Mouse (Mus musculus): ENCODE results near the gene Pde4d. TPM values are rescaled to one million over a fixed set of nuclear protein-coding genes. Genes with fewer than 3 reads are reported as not detected.
A peak's percentile ranks its signal among the peaks of the same experiment; 100 is the strongest.

Pde4d gene
- polyA plus RNA-seq, 1 experiment from 2014 or later = 8.7 TPM

DNA sequence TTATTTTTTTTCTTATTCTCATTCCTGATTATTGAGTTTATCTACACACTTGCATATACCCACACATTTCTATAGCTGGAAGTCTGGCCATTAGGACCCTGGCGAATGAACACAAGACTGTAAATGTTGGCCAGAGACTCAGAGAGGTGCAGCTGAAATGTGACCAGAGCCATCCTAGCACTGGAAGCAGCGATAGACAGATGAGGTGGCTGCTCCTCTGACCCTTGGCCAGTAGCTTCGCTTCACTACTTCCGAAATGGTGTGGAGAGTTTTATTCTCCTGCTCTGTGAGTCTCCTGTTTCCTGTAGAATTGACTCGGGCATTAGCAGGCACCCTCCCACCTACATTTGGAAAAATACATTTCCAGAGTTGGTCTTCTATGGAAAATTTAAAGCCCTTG lies 1212.4 kb downstream of the Pde4d start:
- Histone ChIP-seq H3K9ac (ENCODE audit: low read length) (no peak overlapping the region), H3K4me2 (no peak overlapping the region), H3K4me3 (ENCODE audit: low read depth, low read length) (no peak overlapping the region), H3K27ac (ENCODE audit: low read depth, low read length) (no peak overlapping the region), H3K9me3 (ENCODE audit: control insufficient read depth, low read length) (no peaks in the 10 kb centered on the region), H3K4me1 (ENCODE audit: control insufficient read depth, insufficient read depth, low read length) (no peaks in the 10 kb centered on the region), H3K36me3 (ENCODE audit: control insufficient read depth, insufficient read depth, low read length) (no peaks in the 10 kb centered on the region), H3K27me3 (ENCODE audit: control insufficient read depth, insufficient read depth, low read length) (no peaks in the 10 kb centered on the region)
- 71% methylated on average over 5 of the region's 5 CpGs for WGBS
- ATAC-seq (ENCODE audit: low FRiP score) = no peak
- no peak for DNase-seq (ENCODE audit: low spot score, missing footprints)

DNA sequence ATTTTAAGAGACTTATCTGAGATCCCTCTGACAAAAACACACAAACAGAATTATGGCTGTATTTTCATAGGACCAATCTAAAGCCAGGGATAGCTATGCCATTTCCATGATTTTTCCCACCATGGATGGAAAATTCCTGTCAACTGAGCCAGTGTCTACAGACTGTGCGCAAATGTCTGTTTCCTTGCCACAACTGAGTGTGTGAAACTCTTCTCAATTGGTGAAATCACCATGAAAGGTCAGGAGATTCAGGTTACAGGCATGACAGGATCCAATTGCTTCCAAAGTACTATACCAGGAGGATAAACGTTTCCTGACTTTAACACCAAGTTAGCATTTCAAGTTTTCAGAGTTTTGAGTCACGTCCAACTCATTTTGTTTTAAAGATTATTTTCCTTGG lies 1213.0 kb downstream of the Pde4d start:
- Histone ChIP-seq H3K27ac (ENCODE audit: low read depth, low read length) (no peak overlapping the region), H3K36me3 (ENCODE audit: control insufficient read depth, insufficient read depth, low read length) (no peaks in the 10 kb centered on the region), H3K9me3 (ENCODE audit: control insufficient read depth, low read length) (no peaks in the 10 kb centered on the region), H3K4me1 (ENCODE audit: control insufficient read depth, insufficient read depth, low read length) (no peaks in the 10 kb centered on the region), H3K4me3 (ENCODE audit: low read depth, low read length) (no peak overlapping the region), H3K9ac (ENCODE audit: low read length) (no peak overlapping the region), H3K4me2 (no peak overlapping the region), H3K27me3 (ENCODE audit: control insufficient read depth, insufficient read depth, low read length) (no peaks in the 10 kb centered on the region)
- ATAC-seq (ENCODE audit: low FRiP score) (no peak), DNase-seq (ENCODE audit: low spot score, missing footprints) (no peak)
- WGBS = 78% methylated on average over 3 of the region's 3 CpGs

- H3K4me3 ChIP-seq (ENCODE audit: low read depth, low read length) = no peak overlapping the region
- no peaks in the 10 kb centered on the region for H3K36me3 ChIP-seq (ENCODE audit: control insufficient read depth, insufficient read depth, low read length)
- H3K9ac ChIP-seq (ENCODE audit: low read length) = no peak overlapping the region
- H3K27me3 ChIP-seq (ENCODE audit: control insufficient read depth, insufficient read depth, low read length) = no peaks in the 10 kb centered on the region
- peak; percentile 50; the same call in 1 of the 2 replicates for ATAC-seq (ENCODE audit: low FRiP score)
- no peak overlapping the region for H3K27ac ChIP-seq (ENCODE audit: low read depth, low read length)
- DNase-seq (ENCODE audit: low spot score, missing footprints) = no peak
- H3K4me2 ChIP-seq = no peak overlapping the region
- H3K4me1 ChIP-seq (ENCODE audit: control insufficient read depth, insufficient read depth, low read length) = no peaks in the 10 kb centered on the region
- 61% methylated on average over 10 of the region's 10 CpGs for WGBS
- H3K9me3 ChIP-seq (ENCODE audit: control insufficient read depth, low read length) = no peaks in the 10 kb centered on the region
These were observed 1215.4 kb downstream of the Pde4d start for GRCm38 (mm10) chr13:109664956-109665802.

GRCm38 (mm10) chr13:109665803-109666403 lies 1216.2 kb downstream of the Pde4d start:
- ATAC-seq (ENCODE audit: low FRiP score) = no peak
- no peaks in the 10 kb centered on the region for H3K9me3 ChIP-seq (ENCODE audit: control insufficient read depth, low read length)
- H3K36me3 ChIP-seq (ENCODE audit: control insufficient read depth, insufficient read depth, low read length) = no peaks in the 10 kb centered on the region
- H3K4me3 ChIP-seq (ENCODE audit: low read depth, low read length) = no peak overlapping the region
- no peak overlapping the region for H3K4me2 ChIP-seq
- WGBS = 90% methylated on average over 10 of the region's 10 CpGs
- no peak overlapping the region for H3K9ac ChIP-seq (ENCODE audit: low read length)
- H3K27me3 ChIP-seq (ENCODE audit: control insufficient read depth, insufficient read depth, low read length) = no peaks in the 10 kb centered on the region
- no peaks in the 10 kb centered on the region for H3K4me1 ChIP-seq (ENCODE audit: control insufficient read depth, insufficient read depth, low read length)
- no peak overlapping the region for H3K27ac ChIP-seq (ENCODE audit: low read depth, low read length)
- no peak for DNase-seq (ENCODE audit: low spot score, missing footprints)

DNA sequence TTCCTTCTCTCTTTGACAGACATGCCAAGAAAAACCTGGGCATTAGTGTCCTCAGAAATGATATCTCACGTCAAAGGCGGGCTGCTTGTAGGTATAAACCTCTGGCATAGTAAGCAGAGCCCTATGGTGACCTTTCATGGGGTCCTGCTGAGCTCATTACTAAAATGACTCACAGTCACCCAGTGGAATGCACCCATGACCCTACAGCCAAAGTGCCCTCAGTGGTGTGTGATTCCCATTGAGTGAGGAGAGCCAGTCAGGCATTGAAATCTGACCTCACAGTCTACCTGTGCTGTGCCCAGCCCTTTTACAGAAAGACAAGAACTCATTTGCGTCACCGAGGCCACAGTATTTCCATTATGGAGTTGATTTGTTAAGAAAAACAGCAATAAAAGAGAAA lies 1220.2 kb downstream of the Pde4d start:
- DNase-seq (ENCODE audit: low spot score, missing footprints) (no peak), ATAC-seq (ENCODE audit: low FRiP score) (no peak)
- no peaks in the 10 kb centered on the region for H3K27me3 ChIP-seq (ENCODE audit: control insufficient read depth, insufficient read depth, low read length)
- H3K36me3 ChIP-seq (ENCODE audit: control insufficient read depth, insufficient read depth, low read length) = no peaks in the 10 kb centered on the region
- no peak overlapping the region for H3K9ac ChIP-seq (ENCODE audit: low read length)
- no peak overlapping the region for H3K4me2 ChIP-seq
- no peak overlapping the region for H3K27ac ChIP-seq (ENCODE audit: low read depth, low read length)
- H3K4me1 ChIP-seq (ENCODE audit: control insufficient read depth, insufficient read depth, low read length) = no peaks in the 10 kb centered on the region
- no peaks in the 10 kb centered on the region for H3K9me3 ChIP-seq (ENCODE audit: control insufficient read depth, low read length)
- 81% methylated on average over 4 of the region's 4 CpGs for WGBS
- no peak overlapping the region for H3K4me3 ChIP-seq (ENCODE audit: low read depth, low read length)

DNA sequence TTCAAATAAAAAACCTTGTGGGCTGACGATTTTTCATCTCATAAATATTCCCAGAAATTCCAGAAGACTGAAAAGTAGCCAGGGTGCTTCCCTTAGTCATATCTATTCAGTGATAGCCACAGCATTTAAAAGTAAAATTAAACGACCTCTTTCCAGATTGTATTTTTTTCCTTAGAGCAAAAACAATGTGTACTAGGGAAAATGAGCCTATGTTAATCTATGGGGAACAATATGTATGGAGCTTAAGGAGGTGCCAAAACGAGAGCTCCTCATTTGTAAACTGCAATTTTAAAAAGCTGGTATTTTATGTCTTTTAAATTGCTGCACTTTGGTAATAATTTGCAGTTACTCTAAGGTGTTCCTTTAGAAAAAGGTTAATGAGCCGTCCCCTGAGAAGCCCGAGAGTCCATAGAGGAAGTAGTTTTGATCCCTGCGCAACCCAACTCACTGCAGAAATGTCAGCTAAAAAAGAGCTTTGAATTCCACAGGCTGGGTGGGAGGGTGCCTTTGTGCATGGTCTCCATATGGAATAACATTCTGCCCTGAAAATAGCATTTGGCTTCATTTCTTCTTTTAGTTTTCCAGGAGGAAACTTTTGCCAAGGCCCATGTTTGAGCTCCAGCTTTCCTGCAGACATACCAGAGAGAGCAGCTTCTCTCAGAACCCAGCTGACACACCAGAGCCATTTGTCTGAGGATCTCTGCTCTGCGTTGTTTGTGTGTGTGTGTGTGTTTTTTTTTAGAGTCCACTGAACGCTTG lies 1222.0 kb downstream of the Pde4d start:
- Histone ChIP-seq H3K4me2 (no peak overlapping the region), H3K9me3 (ENCODE audit: control insufficient read depth, low read length) (no peaks in the 10 kb centered on the region), H3K27me3 (ENCODE audit: control insufficient read depth, insufficient read depth, low read length) (no peaks in the 10 kb centered on the region), H3K4me3 (ENCODE audit: low read depth, low read length) (no peak overlapping the region), H3K36me3 (ENCODE audit: control insufficient read depth, insufficient read depth, low read length) (no peaks in the 10 kb centered on the region), H3K9ac (ENCODE audit: low read length) (no peak overlapping the region), H3K4me1 (ENCODE audit: control insufficient read depth, insufficient read depth, low read length) (no peaks in the 10 kb centered on the region), H3K27ac (ENCODE audit: low read depth, low read length) (no peak overlapping the region)
- ATAC-seq (ENCODE audit: low FRiP score) (no peak), DNase-seq (ENCODE audit: low spot score, missing footprints) (no peak)
- 78% methylated on average over 8 of the region's 8 CpGs for WGBS

DNA sequence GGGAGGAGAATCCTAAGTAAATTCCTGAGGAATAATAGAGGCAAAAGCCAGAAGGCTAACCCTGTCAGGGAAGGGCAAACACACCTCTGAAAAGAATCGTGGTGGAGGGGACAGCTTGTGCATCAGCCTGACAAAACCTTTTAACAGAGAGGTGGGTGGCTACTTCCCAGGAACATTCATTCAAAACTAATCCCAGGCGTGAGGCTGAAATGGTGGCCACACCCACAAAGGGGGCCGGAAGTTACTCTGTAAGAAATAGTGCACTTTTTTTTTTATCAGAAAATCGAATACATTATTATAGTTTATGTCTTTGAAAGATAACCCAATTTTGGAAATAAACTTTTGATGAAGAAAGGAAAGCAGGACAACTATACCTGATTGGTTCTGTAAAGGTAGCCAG lies 1227.3 kb downstream of the Pde4d start:
- H3K4me1 ChIP-seq (ENCODE audit: control insufficient read depth, insufficient read depth, low read length) = no peaks in the 10 kb centered on the region
- H3K36me3 ChIP-seq (ENCODE audit: control insufficient read depth, insufficient read depth, low read length) = no peaks in the 10 kb centered on the region
- H3K9me3 ChIP-seq (ENCODE audit: control insufficient read depth, low read length) = no peaks in the 10 kb centered on the region
- H3K4me3 ChIP-seq (ENCODE audit: low read depth, low read length) = no peak overlapping the region
- no peak overlapping the region for H3K4me2 ChIP-seq
- no peak overlapping the region for H3K27ac ChIP-seq (ENCODE audit: low read depth, low read length)
- WGBS = 52% methylated on average over 4 of the region's 4 CpGs
- H3K27me3 ChIP-seq (ENCODE audit: control insufficient read depth, insufficient read depth, low read length) = no peaks in the 10 kb centered on the region
- DNase-seq (ENCODE audit: low spot score, missing footprints) (no peak), ATAC-seq (ENCODE audit: low FRiP score) (no peak)
- H3K9ac ChIP-seq (ENCODE audit: low read length) = no peak overlapping the region

DNA sequence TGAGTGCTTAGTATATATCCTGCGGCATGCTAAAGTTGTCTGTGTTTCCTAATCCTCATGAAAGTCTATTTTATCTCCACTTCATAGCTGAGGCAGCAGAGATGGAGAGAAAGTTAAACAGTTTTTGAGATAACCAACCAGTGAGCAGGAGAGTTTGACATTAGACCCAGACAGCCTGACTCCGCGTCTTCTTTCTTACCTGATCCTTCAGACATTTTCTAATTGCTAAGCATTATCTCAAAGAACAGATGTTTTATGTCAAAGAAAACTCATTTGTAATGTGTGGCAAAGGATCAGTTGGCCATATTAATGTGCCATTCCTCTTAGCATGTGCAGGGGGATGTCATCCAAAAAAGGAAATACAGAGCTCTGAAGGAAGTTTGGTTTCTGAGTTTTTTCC lies 1227.9 kb downstream of the Pde4d start:
- Histone ChIP-seq H3K4me3 (ENCODE audit: low read depth, low read length) (no peak overlapping the region), H3K27me3 (ENCODE audit: control insufficient read depth, insufficient read depth, low read length) (no peaks in the 10 kb centered on the region), H3K36me3 (ENCODE audit: control insufficient read depth, insufficient read depth, low read length) (no peaks in the 10 kb centered on the region), H3K4me1 (ENCODE audit: control insufficient read depth, insufficient read depth, low read length) (no peaks in the 10 kb centered on the region), H3K27ac (ENCODE audit: low read depth, low read length) (no peak overlapping the region), H3K4me2 (no peak overlapping the region), H3K9ac (ENCODE audit: low read length) (no peak overlapping the region), H3K9me3 (ENCODE audit: control insufficient read depth, low read length) (no peaks in the 10 kb centered on the region)
- 95% methylated on average over 3 of the region's 3 CpGs for WGBS
- DNase-seq (ENCODE audit: low spot score, missing footprints) (no peak), ATAC-seq (ENCODE audit: low FRiP score) (no peak)

DNA sequence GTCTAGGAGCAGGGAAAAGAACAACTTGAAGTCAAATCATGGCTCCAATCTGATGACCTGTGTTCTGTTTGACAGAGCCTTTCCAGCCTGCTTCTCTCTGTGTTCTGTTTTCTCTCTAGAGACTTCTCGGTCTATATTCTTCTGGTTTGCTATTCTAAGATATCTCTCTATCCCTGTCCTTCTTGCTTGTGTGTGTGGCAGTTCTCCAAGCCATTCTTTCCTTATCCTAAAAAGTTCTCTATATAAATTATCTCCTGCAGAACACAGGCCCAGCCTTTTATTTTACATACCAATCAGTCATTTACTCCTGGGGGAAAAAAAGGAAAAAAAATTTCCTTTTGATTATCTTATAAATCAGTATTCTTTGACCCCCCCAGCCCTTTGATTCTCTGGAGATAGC lies 1229.2 kb downstream of the Pde4d start:
- Histone ChIP-seq H3K4me2 (no peak overlapping the region), H3K9me3 (ENCODE audit: control insufficient read depth, low read length) (no peaks in the 10 kb centered on the region), H3K27ac (ENCODE audit: low read depth, low read length) (no peak overlapping the region), H3K9ac (ENCODE audit: low read length) (no peak overlapping the region), H3K36me3 (ENCODE audit: control insufficient read depth, insufficient read depth, low read length) (no peaks in the 10 kb centered on the region), H3K4me3 (ENCODE audit: low read depth, low read length) (no peak overlapping the region), H3K27me3 (ENCODE audit: control insufficient read depth, insufficient read depth, low read length) (no peaks in the 10 kb centered on the region), H3K4me1 (ENCODE audit: control insufficient read depth, insufficient read depth, low read length) (peaks cover 3% of the 10 kb centered on the region; the same call in 1 of the 2 replicates)
- DNase-seq (ENCODE audit: low spot score, missing footprints) = no peak
- no peak for ATAC-seq (ENCODE audit: low FRiP score)
- 97% methylated on average over 1 of the region's 1 CpGs for WGBS

All from midbrain, embryonic 11.5 days (tissue).